15 mouse cellular contexts compared by ENCODE assay signal in genomic region chr1:58366737-58367471, GRCm38 (mm10). TPM values are rescaled to one million over a fixed set of nuclear protein-coding genes. Genes with fewer than 3 reads are reported as not detected.
DNase-seq lines count a peak whose midpoint lies in the region; ATAC-seq lines count a peak whose summit lies in the region.
"Had no signal": no experiment of that assay in that cellular context is flagged by ENCODE, and none has a peak within 500 bp of the region (broad histone marks: within the 10 kb centered on the region; RNA-seq: fewer than 3 reads in every experiment).

No protein-coding gene starts in this region.

- ATAC-seq in heart, embryonic 16.5 days (replicated peaks; ENCODE audit: extremely low read depth, insufficient read depth, low FRiP score), result peak; percentile 49; the same call in 1 of the 2 replicates
- ATAC-seq in heart, embryonic 12.5 days (ENCODE audit: insufficient number of reproducible peaks, low FRiP score), result no peak
- ATAC-seq in embryonic facial prominence, embryonic 14.5 days (ENCODE audit: low read depth), result peak; percentile 15; the same call in 1 of the 2 replicates
- peak; percentile 92 for ATAC-seq in stomach, embryonic 16.5 days (ENCODE audit: insufficient read depth, low FRiP score)
- no peak for ATAC-seq in hindbrain, embryonic 14.5 days (ENCODE audit: low FRiP score)
- no peak for ATAC-seq in erythroid progenitor cell, adult 5-6 weeks (replicated peaks; ENCODE audit: low FRiP score, poor library complexity, severe bottlenecking)

- H3K27me3 ChIP-seq in heart, embryonic 16.5 days (ENCODE audit: control insufficient read depth, insufficient read depth, low read length), result no peaks in the 10 kb centered on the region
- H3K27me3 ChIP-seq in heart, embryonic 12.5 days (replicated peaks), result no peaks in the 10 kb centered on the region
- no peaks in the 10 kb centered on the region for H3K27me3 ChIP-seq in embryonic facial prominence, embryonic 14.5 days (replicated peaks; ENCODE audit: control insufficient read depth, insufficient read depth, low read length)
- H3K27me3 ChIP-seq in stomach, embryonic 16.5 days (ENCODE audit: control insufficient read depth, insufficient read depth, low read length), result no peaks in the 10 kb centered on the region
- H3K27me3 ChIP-seq in hindbrain, embryonic 14.5 days (ENCODE audit: control insufficient read depth, insufficient read depth, low read length), result no peaks in the 10 kb centered on the region
- H3K27me3 ChIP-seq: CH12.LX; hindbrain, embryonic 12.5 days; limb, embryonic 12.5 days; lung, embryonic 15.5 days had no signal

- no peak overlapping the region for H3K4me2 ChIP-seq in heart, embryonic 16.5 days (ENCODE audit: low read depth, low read length)
- no peak overlapping the region for H3K4me2 ChIP-seq in heart, embryonic 12.5 days
- no peak overlapping the region for H3K4me2 ChIP-seq in embryonic facial prominence, embryonic 14.5 days (ENCODE audit: low read depth, low read length)
- H3K4me2 ChIP-seq in stomach, embryonic 16.5 days (ENCODE audit: low read depth, low read length), result no peak overlapping the region
- no peak overlapping the region for H3K4me2 ChIP-seq in hindbrain, embryonic 14.5 days (replicated peaks)
- H3K4me2 ChIP-seq: hindbrain, embryonic 12.5 days; limb, embryonic 12.5 days; lung, embryonic 15.5 days had no signal

- no peaks in the 10 kb centered on the region for H3K4me1 ChIP-seq in heart, embryonic 16.5 days (ENCODE audit: control insufficient read depth, insufficient read depth, low read length)
- H3K4me1 ChIP-seq in heart, embryonic 12.5 days (replicated peaks), result 0 out of 2 replicates have a peak, but pooled peaks cover under 1% of the 10 kb centered on the region
- H3K4me1 ChIP-seq in embryonic facial prominence, embryonic 14.5 days (ENCODE audit: control insufficient read depth, insufficient read depth, low read length), result no peaks in the 10 kb centered on the region
- H3K4me1 ChIP-seq in stomach, embryonic 16.5 days (ENCODE audit: control insufficient read depth, insufficient read depth, low read length), result peaks cover 6% of the 10 kb centered on the region; the same call in 1 of the 2 replicates
- H3K4me1 ChIP-seq in hindbrain, embryonic 14.5 days (replicated peaks; ENCODE audit: control insufficient read depth, insufficient read depth, low read length), result no peaks in the 10 kb centered on the region
- H3K4me1 ChIP-seq: hindbrain, embryonic 12.5 days; limb, embryonic 12.5 days had no signal

- no peaks in the 10 kb centered on the region for H3K36me3 ChIP-seq in heart, embryonic 16.5 days (ENCODE audit: control insufficient read depth, insufficient read depth)
- H3K36me3 ChIP-seq in heart, embryonic 12.5 days, result no peaks in the 10 kb centered on the region
- no peaks in the 10 kb centered on the region for H3K36me3 ChIP-seq in embryonic facial prominence, embryonic 14.5 days (ENCODE audit: control insufficient read depth, insufficient read depth, low read length)
- H3K36me3 ChIP-seq in stomach, embryonic 16.5 days (ENCODE audit: control insufficient read depth, insufficient read depth, low read length), result no peaks in the 10 kb centered on the region
- no peaks in the 10 kb centered on the region for H3K36me3 ChIP-seq in hindbrain, embryonic 14.5 days (replicated peaks; ENCODE audit: control insufficient read depth, insufficient read depth)
- H3K36me3 ChIP-seq: hindbrain, embryonic 12.5 days; limb, embryonic 12.5 days; lung, embryonic 15.5 days had no signal

- 74% methylated on average over 12 of the region's 12 CpGs for WGBS in heart, embryonic 16.5 days
- WGBS in heart, embryonic 12.5 days, result 71% methylated on average over 12 of the region's 12 CpGs
- WGBS in embryonic facial prominence, embryonic 14.5 days, result 70% methylated on average over 12 of the region's 12 CpGs
- WGBS in stomach, embryonic 16.5 days, result 74% methylated on average over 12 of the region's 12 CpGs
- WGBS in hindbrain, embryonic 14.5 days, result 85% methylated on average over 12 of the region's 12 CpGs

- peaks cover 10% of the 10 kb centered on the region; the same call in 1 of the 2 replicates for H3K9me3 ChIP-seq in heart, embryonic 16.5 days (replicated peaks; ENCODE audit: control insufficient read depth, low read length)
- peaks cover 10% of the 10 kb centered on the region for H3K9me3 ChIP-seq in heart, embryonic 12.5 days (replicated peaks)
- H3K9me3 ChIP-seq in embryonic facial prominence, embryonic 14.5 days (ENCODE audit: control insufficient read depth, low read length), result no peaks in the 10 kb centered on the region
- H3K9me3 ChIP-seq in stomach, embryonic 16.5 days (replicated peaks; ENCODE audit: control insufficient read depth, low read length), result no peaks in the 10 kb centered on the region
- no peaks in the 10 kb centered on the region for H3K9me3 ChIP-seq in hindbrain, embryonic 14.5 days (ENCODE audit: control insufficient read depth, low read length)
- H3K9me3 ChIP-seq: hindbrain, embryonic 12.5 days; lung, embryonic 15.5 days had no signal

- no peak overlapping the region for H3K9ac ChIP-seq in heart, embryonic 16.5 days (ENCODE audit: low read length)
- H3K9ac ChIP-seq in heart, embryonic 12.5 days, result no peak overlapping the region
- H3K9ac ChIP-seq in embryonic facial prominence, embryonic 14.5 days (ENCODE audit: low read depth, low read length), result no peak overlapping the region
- no peak overlapping the region for H3K9ac ChIP-seq in stomach, embryonic 16.5 days (ENCODE audit: low read length)
- H3K9ac ChIP-seq in hindbrain, embryonic 14.5 days, result no peak overlapping the region
- H3K9ac ChIP-seq: hindbrain, embryonic 12.5 days; limb, embryonic 12.5 days; lung, embryonic 15.5 days had no signal

- H3K27ac ChIP-seq in heart, embryonic 16.5 days (ENCODE audit: low read length), result no peak overlapping the region
- H3K27ac ChIP-seq in heart, embryonic 12.5 days (ENCODE audit: poor library complexity, severe bottlenecking), result no peak overlapping the region
- peak overlapping the region; percentile 28; the same call in 1 of the 2 replicates for H3K27ac ChIP-seq in embryonic facial prominence, embryonic 14.5 days (replicated peaks; ENCODE audit: low read depth, low read length)
- peak overlapping the region; percentile 82 for H3K27ac ChIP-seq in stomach, embryonic 16.5 days (ENCODE audit: low read length)
- H3K27ac ChIP-seq in hindbrain, embryonic 14.5 days, result no peak overlapping the region
- H3K27ac ChIP-seq: hindbrain, embryonic 12.5 days; limb, embryonic 12.5 days; lung, embryonic 15.5 days had no signal

- H3K4me3 ChIP-seq in heart, embryonic 16.5 days (ENCODE audit: low read length), result no peak overlapping the region
- no peak overlapping the region for H3K4me3 ChIP-seq in heart, embryonic 12.5 days
- no peak overlapping the region for H3K4me3 ChIP-seq in embryonic facial prominence, embryonic 14.5 days (ENCODE audit: low read depth, low read length)
- H3K4me3 ChIP-seq in stomach, embryonic 16.5 days (replicated peaks; ENCODE audit: low read length), result no peak overlapping the region
- H3K4me3 ChIP-seq in hindbrain, embryonic 14.5 days (replicated peaks; ENCODE audit: low read length), result no peak overlapping the region
- H3K4me3 ChIP-seq: erythroblast, embryonic 14.5 days; hindbrain, embryonic 12.5 days; limb, embryonic 12.5 days; lung, embryonic 15.5 days had no signal

- DNase-seq in right cerebral cortex, postnatal 25 days, result peak; percentile 16
- no peak for DNase-seq in right cerebral cortex, postnatal 36 days (ENCODE audit: low spot score in 2 of 2)
- DNase-seq in embryonic facial prominence, embryonic 14.5 days (ENCODE audit: low spot score), result peak; percentile 27
- no peak for DNase-seq in hindbrain, embryonic 14.5 days (ENCODE audit: low spot score)
- DNase-seq: cerebellum, adult 11 months; gastrocnemius, postnatal 10 days had no signal

RNA-seq across cellular contexts. Expression of gene Bzw1, which starts 25.8 kb away (rescaled TPM):
- polyA plus RNA-seq in heart, embryonic 16.5 days (2015; fragmentation: Nextera tagmentation; extraction: Ambion mirVana), result 183 and 186 TPM in 2 replicates
- 261 and 270 TPM in 2 replicates for polyA plus RNA-seq in heart, embryonic 12.5 days (2016; fragmentation: Nextera tagmentation; extraction: Ambion mirVana)
- 347 and 401 TPM in 2 replicates for polyA plus RNA-seq in embryonic facial prominence, embryonic 14.5 days (2014; fragmentation: Nextera tagmentation; extraction: Ambion mirVana)
- 286 and 308 TPM in 2 replicates for polyA plus RNA-seq in stomach, embryonic 16.5 days (2015; fragmentation: Nextera tagmentation; extraction: Ambion mirVana)
- polyA plus RNA-seq in hindbrain, embryonic 14.5 days (2014; fragmentation: Nextera tagmentation; extraction: Ambion mirVana), result 372 and 407 TPM in 2 replicates
- 49.4 and 63.3 TPM in 2 replicates for total RNA-seq in erythroid progenitor cell, adult 5-6 weeks (2015; ENCODE audit: low replicate concordance)
- 26.5 and 36.8 TPM in 2 replicates for total RNA-seq in erythroid progenitor cell, adult 5-6 weeks (2017; ENCODE audit: low replicate concordance)

RNA-seq across cellular contexts. Expression of gene Clk1, which starts 57.0 kb away (rescaled TPM):
- 124 and 151 TPM in 2 replicates for polyA plus RNA-seq in heart, embryonic 16.5 days (2015; fragmentation: Nextera tagmentation; extraction: Ambion mirVana)
- polyA plus RNA-seq in heart, embryonic 12.5 days (2016; fragmentation: Nextera tagmentation; extraction: Ambion mirVana), result 144 TPM in 2 replicates
- polyA plus RNA-seq in embryonic facial prominence, embryonic 14.5 days (2014; fragmentation: Nextera tagmentation; extraction: Ambion mirVana), result 157 and 196 TPM in 2 replicates
- 190 and 204 TPM in 2 replicates for polyA plus RNA-seq in stomach, embryonic 16.5 days (2015; fragmentation: Nextera tagmentation; extraction: Ambion mirVana)
- polyA plus RNA-seq in hindbrain, embryonic 14.5 days (2014; fragmentation: Nextera tagmentation; extraction: Ambion mirVana), result 143 and 156 TPM in 2 replicates
- 547 and 759 TPM in 2 replicates for total RNA-seq in erythroid progenitor cell, adult 5-6 weeks (2015; ENCODE audit: low replicate concordance)
- 386 and 437 TPM in 2 replicates for total RNA-seq in erythroid progenitor cell, adult 5-6 weeks (2017; ENCODE audit: low replicate concordance)

Comparison
In these comparisons a context has a peak if more than half of its experiments do, and no peak if none do; other contexts are left out.
1. ATAC-seq: peak in heart, embryonic 16.5 days (single experiment), embryonic facial prominence, embryonic 14.5 days (single experiment) and stomach, embryonic 16.5 days (single experiment); none in heart, embryonic 12.5 days (single experiment), hindbrain, embryonic 14.5 days (single experiment) and erythroid progenitor cell, adult 5-6 weeks (single experiment).
2. DNase-seq: peak in right cerebral cortex, postnatal 25 days (single experiment) and embryonic facial prominence, embryonic 14.5 days (single experiment); none in right cerebral cortex, postnatal 36 days (0 of 2) and hindbrain, embryonic 14.5 days (single experiment).
3. H3K27ac ChIP-seq: peak in embryonic facial prominence, embryonic 14.5 days (single experiment) and stomach, embryonic 16.5 days (single experiment); none in heart, embryonic 16.5 days (single experiment), heart, embryonic 12.5 days (single experiment) and hindbrain, embryonic 14.5 days (single experiment).